Comparison of ENCODE assay signal across 12 mouse cellular contexts in genomic region chr3:107206490-107207150, GRCm38 (mm10). TPM values are rescaled to one million over a fixed set of nuclear protein-coding genes. Genes with fewer than 3 reads are reported as not detected.
DNase-seq lines count a peak whose midpoint lies in the region; ATAC-seq and TF ChIP-seq lines count a peak whose summit lies in the region.
"Had no signal": no experiment of that assay in that cellular context is flagged by ENCODE, and none has a peak within 500 bp of the region (broad histone marks: within the 10 kb centered on the region; RNA-seq: fewer than 3 reads in every experiment).

No protein-coding gene starts in this region.

- no peak overlapping the region for H3K4me3 ChIP-seq in hindbrain, embryonic 11.5 days (ENCODE audit: low read depth, low read length)
- no peak overlapping the region for H3K4me3 ChIP-seq in hindbrain, embryonic 13.5 days
- no peak overlapping the region for H3K4me3 ChIP-seq in ES-E14 (ENCODE audit: insufficient read depth in 1 of 2, low read depth in 1 of 2, low read length in 2 of 2, poor library complexity in 1 of 2, severe bottlenecking in 1 of 2)
- H3K4me3 ChIP-seq in midbrain, embryonic 13.5 days (replicated peaks) = no peak overlapping the region
- H3K4me3 ChIP-seq: limb, embryonic 15.5 days had no signal

- ATAC-seq in hindbrain, embryonic 11.5 days (ENCODE audit: low FRiP score) = peak; percentile 51; the same call in 1 of the 2 replicates
- no peak for ATAC-seq in hindbrain, embryonic 13.5 days (ENCODE audit: low FRiP score)
- ATAC-seq in midbrain, embryonic 13.5 days = peak; percentile 22; the same call in 1 of the 2 replicates

- no peak overlapping the region for H3K9ac ChIP-seq in hindbrain, embryonic 11.5 days (ENCODE audit: low read depth, low read length)
- H3K9ac ChIP-seq in hindbrain, embryonic 13.5 days = no peak overlapping the region
- H3K9ac ChIP-seq in ES-E14 (ENCODE audit: insufficient read depth, low read depth, low read length, poor library complexity, severe bottlenecking) = peak overlapping the region; percentile 43; the same call in 1 of the 2 replicates
- no peak overlapping the region for H3K9ac ChIP-seq in midbrain, embryonic 13.5 days (replicated peaks)
- H3K9ac ChIP-seq: limb, embryonic 15.5 days had no signal

- peak; percentile 10 for DNase-seq in hindbrain, embryonic 11.5 days (ENCODE audit: low spot score)
- peak; percentile 50 for DNase-seq in CD4-positive, CD25-positive, alpha-beta regulatory T cell, adult 2 months (ENCODE audit: low read depth, low spot score)
- DNase-seq in ES-E14 (ENCODE audit: low read depth, low spot score) = no peak
- DNase-seq in kidney, adult 9 months = no peak
- DNase-seq in gastrocnemius, postnatal 10 days = no peak

- in situ Hi-C loops in ES-E14 (cut with MboI; ENCODE audit: low sequenced_read_pairs in 2 of 2, unreplicated experiment in 2 of 2) = no loop called here

- H3K27me3 ChIP-seq in hindbrain, embryonic 11.5 days (ENCODE audit: control insufficient read depth, insufficient read depth, low read length) = no peaks in the 10 kb centered on the region; the same call in 1 of the 2 replicates
- H3K27me3 ChIP-seq in hindbrain, embryonic 13.5 days = 0 out of 2 replicates have a peak, but pooled peaks cover 2% of the 10 kb centered on the region
- no peaks in the 10 kb centered on the region for H3K27me3 ChIP-seq in midbrain, embryonic 13.5 days
- H3K27me3 ChIP-seq: limb, embryonic 15.5 days had no signal

- H3K36me3 ChIP-seq in hindbrain, embryonic 11.5 days (ENCODE audit: control insufficient read depth, insufficient read depth, low read length) = no peaks in the 10 kb centered on the region
- H3K36me3 ChIP-seq in hindbrain, embryonic 13.5 days = no peaks in the 10 kb centered on the region
- H3K36me3 ChIP-seq in ES-E14 (ENCODE audit: control insufficient read depth, insufficient read depth, low read length, poor library complexity, severe bottlenecking) = no peaks in the 10 kb centered on the region
- H3K36me3 ChIP-seq in midbrain, embryonic 13.5 days = no peaks in the 10 kb centered on the region
- H3K36me3 ChIP-seq: limb, embryonic 15.5 days had no signal

- H3K4me2 ChIP-seq in hindbrain, embryonic 11.5 days (replicated peaks; ENCODE audit: low read depth, low read length) = no peak overlapping the region
- H3K4me2 ChIP-seq in hindbrain, embryonic 13.5 days = no peak overlapping the region
- H3K4me2 ChIP-seq in midbrain, embryonic 13.5 days (replicated peaks) = no peak overlapping the region
- H3K4me2 ChIP-seq: limb, embryonic 15.5 days had no signal

- WGBS in hindbrain, embryonic 11.5 days = 41% methylated on average over 4 of the region's 4 CpGs
- WGBS in hindbrain, embryonic 13.5 days = 30% methylated on average over 4 of the region's 4 CpGs
- WGBS in midbrain, embryonic 13.5 days = 45% methylated on average over 4 of the region's 4 CpGs

- H3K4me1 ChIP-seq in hindbrain, embryonic 11.5 days (replicated peaks; ENCODE audit: control insufficient read depth, insufficient read depth, low read length) = peaks cover 2% of the 10 kb centered on the region; the same call in 1 of the 2 replicates
- H3K4me1 ChIP-seq in hindbrain, embryonic 13.5 days (replicated peaks) = peaks cover 31% of the 10 kb centered on the region
- peaks cover 2 to 3% of the 10 kb centered on the region in 2 experiments; a peak in 1 of 4 replicates for H3K4me1 ChIP-seq in ES-E14 (ENCODE audit: control insufficient read depth in 2 of 2, insufficient read depth in 2 of 2, low read length in 2 of 2, poor library complexity in 1 of 2)
- H3K4me1 ChIP-seq in midbrain, embryonic 13.5 days (replicated peaks) = peaks cover 26% of the 10 kb centered on the region
- H3K4me1 ChIP-seq: limb, embryonic 15.5 days had no signal

- H3K9me3 ChIP-seq in hindbrain, embryonic 11.5 days (ENCODE audit: control insufficient read depth, low read length) = no peaks in the 10 kb centered on the region
- no peaks in the 10 kb centered on the region for H3K9me3 ChIP-seq in hindbrain, embryonic 13.5 days
- H3K9me3 ChIP-seq in ES-E14 (ENCODE audit: control insufficient read depth, insufficient read depth, low read depth, low read length) = no peaks in the 10 kb centered on the region
- 0 out of 2 replicates have a peak, but pooled peaks cover under 1% of the 10 kb centered on the region for H3K9me3 ChIP-seq in midbrain, embryonic 13.5 days
- H3K9me3 ChIP-seq: limb, embryonic 15.5 days had no signal

- no peak overlapping the region for H3K27ac ChIP-seq in hindbrain, embryonic 11.5 days (ENCODE audit: low read depth, low read length)
- no peak overlapping the region for H3K27ac ChIP-seq in hindbrain, embryonic 13.5 days
- H3K27ac ChIP-seq in ES-E14 (ENCODE audit: insufficient read depth, low read depth, low read length, poor library complexity, severe bottlenecking) = no peak overlapping the region
- no peak overlapping the region for H3K27ac ChIP-seq in midbrain, embryonic 13.5 days
- H3K27ac ChIP-seq: limb, embryonic 15.5 days had no signal

TF ChIP-seq in ES-E14, 5 proteins besides CTCF, POLR2A, EP300 and RAD21:
- TF ChIP-seq MAFK (IDR thresholded peaks at IDR 0.05; ENCODE audit: insufficient read depth, low read depth, low read length) (no peak), HCFC1 (IDR thresholded peaks at IDR 0.05; ENCODE audit: borderline replicate concordance, insufficient read depth, low read length) (no peak), ZC3H11A (IDR thresholded peaks at IDR 0.05; ENCODE audit: borderline replicate concordance, low read depth, low read length) (no peak), ZNF384 (IDR thresholded peaks at IDR 0.05; ENCODE audit: low read depth, low read length) (no peak), CHD2 (IDR thresholded peaks at IDR 0.05; ENCODE audit: low read depth, low read length) (no peak)

RNA-seq across cellular contexts. Expression of gene Cym, which starts 14.9 kb away (rescaled TPM):
- polyA plus RNA-seq in hindbrain, embryonic 11.5 days (2014; fragmentation: Nextera tagmentation; extraction: Ambion mirVana) = not detected in 2 replicates
- polyA plus RNA-seq in hindbrain, embryonic 13.5 days (2015; fragmentation: Nextera tagmentation; extraction: Ambion mirVana) = 0.13 and 6.0 TPM in 2 replicates
- total RNA-seq in ES-E14 (2012; rRNA removed) = not detected in 2 replicates
- 0.27 and 4.2 TPM in 2 replicates for polyA plus RNA-seq in midbrain, embryonic 13.5 days (2015; fragmentation: Nextera tagmentation; extraction: Ambion mirVana)
- total RNA-seq in gastrocnemius, postnatal 10 days (2021) = under 1 TPM in 1 of 2 experiments, not detected in 1; 0.20 TPM
- total RNA-seq: gastrocnemius, postnatal 36 days; monocyte, adult 5-6 weeks had no signal

RNA-seq across cellular contexts. Expression of gene Kcna10, which starts 23.8 kb away (rescaled TPM):
- polyA plus RNA-seq in hindbrain, embryonic 11.5 days (2014; fragmentation: Nextera tagmentation; extraction: Ambion mirVana) = not detected in 2 replicates
- not detected in 2 replicates for polyA plus RNA-seq in hindbrain, embryonic 13.5 days (2015; fragmentation: Nextera tagmentation; extraction: Ambion mirVana)
- not detected in 2 replicates for total RNA-seq in ES-E14 (2012; rRNA removed)
- polyA plus RNA-seq in midbrain, embryonic 13.5 days (2015; fragmentation: Nextera tagmentation; extraction: Ambion mirVana) = not detected in 2 replicates
- total RNA-seq in gastrocnemius, postnatal 10 days (2021) = under 1 TPM in 1 of 2 experiments, not detected in 1; 0.19 TPM
- total RNA-seq: gastrocnemius, postnatal 36 days; monocyte, adult 5-6 weeks had no signal
- polyA plus RNA-seq: heart, postnatal 0 days had no signal

RNA-seq across cellular contexts. Expression of gene A630076J17Rik, which starts 23.8 kb away (rescaled TPM):
- polyA plus RNA-seq in hindbrain, embryonic 11.5 days (2014; fragmentation: Nextera tagmentation; extraction: Ambion mirVana) = not detected in 2 replicates
- polyA plus RNA-seq in hindbrain, embryonic 13.5 days (2015; fragmentation: Nextera tagmentation; extraction: Ambion mirVana) = not detected in 2 replicates
- total RNA-seq in ES-E14 (2012; rRNA removed) = not detected in 2 replicates
- polyA plus RNA-seq in midbrain, embryonic 13.5 days (2015; fragmentation: Nextera tagmentation; extraction: Ambion mirVana) = not detected in 2 replicates
- total RNA-seq in gastrocnemius, postnatal 10 days (2021) = not detected
- total RNA-seq: gastrocnemius, postnatal 36 days; left cerebral cortex, adult 8-10 months; monocyte, adult 5-6 weeks had no signal
- polyA plus RNA-seq: limb, embryonic 15.5 days had no signal

RNA-seq across cellular contexts. Expression of gene Prok1, which starts 32.9 kb away (rescaled TPM):
- polyA plus RNA-seq in hindbrain, embryonic 11.5 days (2014; fragmentation: Nextera tagmentation; extraction: Ambion mirVana) = 0.06 TPM in 1 of 2 replicates, not detected in the other
- 0.10 and 0.32 TPM in 2 replicates for polyA plus RNA-seq in hindbrain, embryonic 13.5 days (2015; fragmentation: Nextera tagmentation; extraction: Ambion mirVana)
- 0.05 TPM in 1 of 2 replicates, not detected in the other for total RNA-seq in ES-E14 (2012; rRNA removed)
- not detected in 2 replicates for polyA plus RNA-seq in midbrain, embryonic 13.5 days (2015; fragmentation: Nextera tagmentation; extraction: Ambion mirVana)
- total RNA-seq in gastrocnemius, postnatal 10 days (2021) = under 1 TPM; 0.07 to 0.14 TPM
- total RNA-seq: gastrocnemius, postnatal 36 days; monocyte, adult 5-6 weeks had no signal
- polyA plus RNA-seq: heart, postnatal 0 days had no signal

Comparison
In these comparisons a context has a peak if more than half of its experiments do, and no peak if none do; other contexts are left out.
1. DNase-seq: peak in hindbrain, embryonic 11.5 days (single experiment) and CD4-positive, CD25-positive, alpha-beta regulatory T cell, adult 2 months (single experiment); none in ES-E14 (single experiment), kidney, adult 9 months (single experiment) and gastrocnemius, postnatal 10 days (single experiment).